Mouse (Mus musculus): ENCODE results near the gene Crygb. TPM values are rescaled to one million over a fixed set of nuclear protein-coding genes. Genes with fewer than 3 reads are reported as not detected.
"Not testable (repeated sequence)": the region's sequence is repeated elsewhere in the genome, so short reads cannot be mapped to it uniquely, and the experiment has no call there.

Gene Crygb
- polyA plus RNA-seq, 1 experiment from 2014 or later = not detected

DNA sequence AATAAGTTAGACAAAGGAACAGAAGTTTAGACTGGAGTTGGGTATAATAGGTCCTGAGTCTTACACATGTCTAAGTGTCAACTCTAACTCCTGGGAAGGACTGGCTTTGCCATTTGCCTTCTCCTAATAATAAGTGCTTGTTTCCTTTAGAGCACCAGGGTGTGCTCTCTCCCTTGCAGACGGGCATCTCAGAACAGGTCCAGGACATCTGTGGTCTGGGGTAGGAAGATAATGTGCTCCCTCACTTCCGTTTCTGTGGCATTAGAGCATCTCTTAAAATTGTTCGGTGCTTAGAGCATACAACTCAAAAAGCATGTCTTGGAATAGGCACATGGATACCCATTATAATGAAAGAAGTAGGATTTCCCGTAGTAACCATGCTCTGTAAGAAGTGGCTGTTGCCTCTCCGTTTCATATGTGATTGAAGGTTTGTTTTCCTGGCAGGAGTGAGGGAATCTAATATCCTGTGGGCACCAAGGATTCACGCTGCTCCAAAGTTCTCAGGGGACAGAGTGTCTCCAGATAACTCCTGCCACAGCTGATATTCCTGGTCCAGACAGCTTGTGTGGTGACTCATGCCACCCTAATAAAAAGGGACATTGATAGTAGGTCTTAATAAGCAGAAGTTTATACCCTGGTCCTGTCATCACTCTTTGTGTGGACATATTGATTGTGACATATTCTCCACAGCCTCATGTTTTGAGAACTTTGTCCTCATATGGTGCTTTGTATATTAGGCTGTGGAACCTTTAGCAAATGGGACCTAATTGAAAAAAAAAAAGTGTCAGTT lies 6.7 kb upstream of the Crygb start:
- H3K4me1 ChIP-seq (ENCODE audit: control insufficient read depth, insufficient read depth, low read length) = no peaks in the 10 kb centered on the region
- no peak overlapping the region for H3K27ac ChIP-seq (ENCODE audit: low read length)
- H3K4me2 ChIP-seq (ENCODE audit: low read length) = no peak overlapping the region
- no peaks in the 10 kb centered on the region for H3K36me3 ChIP-seq (ENCODE audit: control insufficient read depth, insufficient read depth, low read length)
- no peaks in the 10 kb centered on the region for H3K9me3 ChIP-seq (replicated peaks; ENCODE audit: control insufficient read depth, low read length, poor library complexity, severe bottlenecking)
- WGBS = 86% methylated on average over 6 of the region's 6 CpGs
- no peak overlapping the region for H3K4me3 ChIP-seq (ENCODE audit: low read depth, low read length)
- no peaks in the 10 kb centered on the region for H3K27me3 ChIP-seq (ENCODE audit: control insufficient read depth, insufficient read depth, low read depth, low read length)
- H3K9ac ChIP-seq (ENCODE audit: low read depth, low read length) = no peak overlapping the region
- ATAC-seq = no peak

DNA sequence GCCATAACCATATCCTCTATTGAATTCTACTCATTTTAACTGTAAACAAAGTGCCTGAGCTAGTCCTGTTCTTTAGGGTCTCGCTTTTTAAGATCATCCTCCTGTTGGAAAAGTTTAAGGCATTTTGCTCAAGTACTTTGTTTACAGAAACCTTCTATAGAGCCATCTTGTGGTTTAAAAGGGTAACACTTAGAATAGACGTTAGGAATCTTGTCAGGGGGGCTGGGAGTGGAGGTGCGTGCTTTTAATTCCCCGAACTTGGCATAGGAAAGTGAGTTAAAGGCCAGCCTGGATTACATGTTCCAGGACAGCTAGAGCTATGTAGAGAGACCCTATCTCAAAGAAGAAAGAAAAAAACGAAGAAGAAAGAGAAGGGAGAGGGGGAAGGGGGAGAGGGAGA lies 6.5 kb downstream of the Crygb start:
- Histone ChIP-seq H3K9ac (ENCODE audit: low read depth, low read length) (no peak overlapping the region), H3K4me3 (ENCODE audit: low read depth, low read length) (no peak overlapping the region), H3K4me1 (ENCODE audit: control insufficient read depth, insufficient read depth, low read length) (no peaks in the 10 kb centered on the region), H3K36me3 (ENCODE audit: control insufficient read depth, insufficient read depth, low read length) (no peaks in the 10 kb centered on the region), H3K27me3 (ENCODE audit: control insufficient read depth, insufficient read depth, low read depth, low read length) (no peaks in the 10 kb centered on the region), H3K4me2 (ENCODE audit: low read length) (no peak overlapping the region), H3K27ac (ENCODE audit: low read length) (no peak overlapping the region), H3K9me3 (replicated peaks; ENCODE audit: control insufficient read depth, low read length, poor library complexity, severe bottlenecking) (no peaks in the 10 kb centered on the region)
- 30% methylated on average over 5 of the region's 5 CpGs for WGBS
- no peak for ATAC-seq

GRCm38 (mm10) chr1:65073589-65073988 lies 8.5 kb downstream of the Crygb start, which contains the start of gene Crygc:
Crygc (minus strand) TSS chr1:65073689.
- H3K4me1 ChIP-seq (ENCODE audit: control insufficient read depth, insufficient read depth, low read length) = no peaks in the 10 kb centered on the region
- H3K4me2 ChIP-seq (ENCODE audit: low read length) = no peak within 1 kb of the TSS
- no peaks in the 10 kb centered on the region for H3K27me3 ChIP-seq (ENCODE audit: control insufficient read depth, insufficient read depth, low read depth, low read length)
- H3K36me3 ChIP-seq (ENCODE audit: control insufficient read depth, insufficient read depth, low read length) = no peaks in the 10 kb centered on the region
- ATAC-seq = no peak
- no peak within 1 kb of the TSS for H3K4me3 ChIP-seq (ENCODE audit: low read depth, low read length)
- 62% methylated on average over 6 of the region's 6 CpGs for WGBS
- H3K27ac ChIP-seq (ENCODE audit: low read length) = no peak within 1 kb of the TSS
- no peaks in the 10 kb centered on the region for H3K9me3 ChIP-seq (replicated peaks; ENCODE audit: control insufficient read depth, low read length, poor library complexity, severe bottlenecking)
- H3K9ac ChIP-seq (ENCODE audit: low read depth, low read length) = no peak within 1 kb of the TSS

DNA sequence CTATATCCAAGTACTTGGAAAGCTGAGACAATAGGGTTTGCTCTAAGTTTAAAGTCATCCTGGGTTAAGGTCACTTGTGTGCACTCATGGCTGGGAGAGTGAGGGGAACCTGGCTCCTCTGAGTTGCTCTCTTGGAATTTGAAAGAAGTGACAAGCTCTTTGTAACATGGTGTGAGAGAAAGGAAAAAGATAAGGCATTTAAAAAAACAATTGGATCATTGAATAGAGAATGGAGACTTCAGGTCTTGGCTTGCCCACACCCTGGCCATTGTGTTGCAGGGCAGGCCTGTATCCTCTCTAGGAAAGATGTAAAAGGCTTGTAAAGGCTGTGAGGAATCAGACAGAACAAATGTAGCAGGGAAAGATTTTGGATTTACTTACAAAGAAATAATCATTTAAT lies 14.2 kb downstream of the Crygb start:
- H3K9me3 ChIP-seq (replicated peaks; ENCODE audit: control insufficient read depth, low read length, poor library complexity, severe bottlenecking) = no peaks in the 10 kb centered on the region
- no peak overlapping the region for H3K4me2 ChIP-seq (ENCODE audit: low read length)
- H3K27ac ChIP-seq (ENCODE audit: low read length) = no peak overlapping the region
- no peak overlapping the region for H3K9ac ChIP-seq (ENCODE audit: low read depth, low read length)
- no peaks in the 10 kb centered on the region for H3K4me1 ChIP-seq (ENCODE audit: control insufficient read depth, insufficient read depth, low read length)
- no peak overlapping the region for H3K4me3 ChIP-seq (ENCODE audit: low read depth, low read length)
- no peaks in the 10 kb centered on the region for H3K36me3 ChIP-seq (ENCODE audit: control insufficient read depth, insufficient read depth, low read length)
- ATAC-seq = no peak
- H3K27me3 ChIP-seq (ENCODE audit: control insufficient read depth, insufficient read depth, low read depth, low read length) = no peaks in the 10 kb centered on the region

GRCm38 (mm10) chr1:65064201-65064600 lies 17.9 kb downstream of the Crygb start:
- no peaks in the 10 kb centered on the region for H3K4me1 ChIP-seq (ENCODE audit: control insufficient read depth, insufficient read depth, low read length)
- 81% methylated on average over 15 of the region's 15 CpGs for WGBS
- ATAC-seq = no peak

GRCm38 (mm10) chr1:65063352-65063751 lies 18.7 kb downstream of the Crygb start, which contains the start of gene Crygd:
Crygd (minus strand) TSS chr1:65063452.
- Histone ChIP-seq H3K9me3 (replicated peaks; ENCODE audit: control insufficient read depth, low read length, poor library complexity, severe bottlenecking) (no peaks in the 10 kb centered on the region), H3K27ac (ENCODE audit: low read length) (no peak within 1 kb of the TSS), H3K9ac (ENCODE audit: low read depth, low read length) (no peak within 1 kb of the TSS), H3K27me3 (ENCODE audit: control insufficient read depth, insufficient read depth, low read depth, low read length) (no peaks in the 10 kb centered on the region), H3K4me1 (ENCODE audit: control insufficient read depth, insufficient read depth, low read length) (no peaks in the 10 kb centered on the region), H3K36me3 (ENCODE audit: control insufficient read depth, insufficient read depth, low read length) (no peaks in the 10 kb centered on the region), H3K4me3 (ENCODE audit: low read depth, low read length) (no peak within 1 kb of the TSS), H3K4me2 (ENCODE audit: low read length) (no peak within 1 kb of the TSS)
- no peak for ATAC-seq
- 56% methylated on average over 8 of the region's 8 CpGs for WGBS

More at GRCm38 (mm10) chr1:65064201-65064600, 17.9 kb downstream of the Crygb start:
- H3K27me3 ChIP-seq (ENCODE audit: control insufficient read depth, insufficient read depth, low read depth, low read length) = no peaks in the 10 kb centered on the region
- H3K9ac ChIP-seq (ENCODE audit: low read depth, low read length) = no peak overlapping the region
- H3K9me3 ChIP-seq (replicated peaks; ENCODE audit: control insufficient read depth, low read length, poor library complexity, severe bottlenecking) = no peaks in the 10 kb centered on the region
- H3K4me2 ChIP-seq (ENCODE audit: low read length) = no peak overlapping the region
- H3K36me3 ChIP-seq (ENCODE audit: control insufficient read depth, insufficient read depth, low read length) = no peaks in the 10 kb centered on the region
- no peak overlapping the region for H3K4me3 ChIP-seq (ENCODE audit: low read depth, low read length)
- H3K27ac ChIP-seq (ENCODE audit: low read length) = no peak overlapping the region

GRCm38 (mm10) chr1:65052140-65052539 lies 29.9 kb downstream of the Crygb start:
- H3K36me3 ChIP-seq (ENCODE audit: control insufficient read depth, insufficient read depth, low read length) = no peaks in the 10 kb centered on the region
- H3K4me1 ChIP-seq (ENCODE audit: control insufficient read depth, insufficient read depth, low read length) = no peaks in the 10 kb centered on the region
- no peaks in the 10 kb centered on the region for H3K9me3 ChIP-seq (replicated peaks; ENCODE audit: control insufficient read depth, low read length, poor library complexity, severe bottlenecking)
- H3K27me3 ChIP-seq (ENCODE audit: control insufficient read depth, insufficient read depth, low read depth, low read length) = no peaks in the 10 kb centered on the region
- H3K4me2 ChIP-seq (ENCODE audit: low read length) = no peak overlapping the region
- 34% methylated on average over 2 of the region's 2 CpGs for WGBS
- H3K4me3 ChIP-seq (ENCODE audit: low read depth, low read length) = no peak overlapping the region
- no peak for ATAC-seq
- H3K9ac ChIP-seq (ENCODE audit: low read depth, low read length) = no peak overlapping the region
- no peak overlapping the region for H3K27ac ChIP-seq (ENCODE audit: low read length)

- no peaks in the 10 kb centered on the region for H3K9me3 ChIP-seq (replicated peaks; ENCODE audit: control insufficient read depth, low read length, poor library complexity, severe bottlenecking)
- no peaks in the 10 kb centered on the region for H3K4me1 ChIP-seq (ENCODE audit: control insufficient read depth, insufficient read depth, low read length)
- ATAC-seq = no peak
- 64% methylated on average over 7 of the region's 7 CpGs for WGBS
- no peak overlapping the region for H3K4me2 ChIP-seq (ENCODE audit: low read length)
- no peaks in the 10 kb centered on the region for H3K36me3 ChIP-seq (ENCODE audit: control insufficient read depth, insufficient read depth, low read length)
- no peaks in the 10 kb centered on the region for H3K27me3 ChIP-seq (ENCODE audit: control insufficient read depth, insufficient read depth, low read depth, low read length)
- H3K4me3 ChIP-seq (ENCODE audit: low read depth, low read length) = no peak overlapping the region
- no peak overlapping the region for H3K27ac ChIP-seq (ENCODE audit: low read length)
- no peak overlapping the region for H3K9ac ChIP-seq (ENCODE audit: low read depth, low read length)
Observed at GRCm38 (mm10) chr1:65051696-65052095, 30.4 kb downstream of the Crygb start.

DNA sequence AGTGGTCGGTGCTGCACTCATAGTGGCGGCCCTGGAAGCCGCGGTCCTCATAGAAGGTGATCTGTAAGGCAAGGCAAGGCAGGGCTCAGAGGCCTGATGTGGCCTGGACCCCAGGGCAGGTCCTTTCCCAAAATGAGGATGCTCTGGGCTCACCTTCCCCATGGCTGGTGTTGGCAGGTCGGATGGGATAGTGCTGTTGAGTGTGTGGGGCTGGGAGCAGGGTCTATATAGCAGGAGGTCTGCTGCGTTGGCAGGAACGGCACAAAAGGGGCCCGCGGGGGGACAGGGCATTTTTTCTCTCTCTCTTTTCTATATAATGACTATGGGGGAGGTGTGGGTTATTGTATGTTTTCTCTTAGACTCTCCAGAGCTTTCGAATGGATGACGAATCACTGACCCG lies 31.1 kb downstream of the Crygb start, which contains the start of gene Cryge:
Gene Cryge (minus strand): TSS at position 198 of the 400 bp plus-strand sequence.
- not testable (repeated sequence) for H3K4me1 ChIP-seq (ENCODE audit: control insufficient read depth, insufficient read depth, low read length); H3K36me3 ChIP-seq (ENCODE audit: control insufficient read depth, insufficient read depth, low read length); H3K4me2 ChIP-seq (ENCODE audit: low read length); H3K27ac ChIP-seq (ENCODE audit: low read length); H3K27me3 ChIP-seq (ENCODE audit: control insufficient read depth, insufficient read depth, low read depth, low read length); H3K4me3 ChIP-seq (ENCODE audit: low read depth, low read length); H3K9ac ChIP-seq (ENCODE audit: low read depth, low read length); H3K9me3 ChIP-seq (replicated peaks; ENCODE audit: control insufficient read depth, low read length, poor library complexity, severe bottlenecking); ATAC-seq
- 37% methylated on average over 8 of the region's 12 CpGs for WGBS
